Mouse (Mus musculus) duodenum, adult 2 months (tissue): ENCODE data around the gene Rab11fip5. TPM values are rescaled to one million over a fixed set of nuclear protein-coding genes. Genes with fewer than 3 reads are reported as not detected.

Experiments
- polyA plus RNA-seq: library from polyadenylated mRNA; depleted of rRNA; stranded (reverse); fragments of >200 nt; gene quantifications from 2 replicates; pipeline ENCODE4 v1.2.3, GENCODE M21; 2012; ENCODE audit warnings: low replicate concordance; rRNA removed

Rab11fip5 gene
- 2.8 and 3.5 TPM in 2 replicates for polyA plus RNA-seq

GRCm38 (mm10) chr6:85373951-85374733 is at the start of gene Rab11fip5:
TSS of gene Rab11fip5 (minus strand) at chr6:85374634.

DNA sequence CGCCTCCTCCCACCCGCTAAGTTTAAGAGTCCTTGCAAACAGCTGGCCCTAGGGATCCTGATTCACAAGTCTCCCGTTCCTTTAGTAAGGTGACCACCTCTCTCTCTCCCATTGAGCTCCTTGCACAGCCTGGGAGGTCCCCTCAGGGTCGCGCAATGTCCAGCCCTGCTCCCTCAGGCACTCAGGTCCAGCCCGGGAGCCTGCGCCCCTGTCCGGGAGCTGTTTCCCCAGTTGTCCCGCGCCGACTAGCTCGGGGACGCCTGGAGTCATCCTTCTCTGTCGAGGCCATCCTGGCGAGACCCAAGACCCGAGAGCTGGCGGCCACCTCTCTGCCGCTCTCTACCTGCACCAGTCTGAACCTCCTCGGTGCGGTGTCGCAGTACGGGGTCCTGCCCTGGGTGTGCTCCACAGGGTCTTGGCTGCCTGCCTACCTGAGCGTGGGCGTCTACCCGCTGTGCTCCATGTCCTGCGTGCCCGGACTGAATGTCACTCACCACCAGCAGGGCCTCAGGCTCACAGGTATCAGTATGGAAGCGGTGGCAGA is 49.5 kb upstream of the Rab11fip5 start, which contains the start of gene Noto:
Gene Noto, plus strand, starts transcription at position 51 of the 544 bp plus-strand sequence.

GRCm38 (mm10) chr6:85333000-85333669 is 41.3 kb downstream of the Rab11fip5 start, which contains the start of gene Sfxn5:
TSS of gene Sfxn5 (minus strand) at chr6:85333422.

Other genes starting within 250 kb of the Rab11fip5 start
- 28.5 and 53.0 TPM in 2 replicates for gene Spr, start 236.9 kb downstream of the Rab11fip5 start, polyA plus RNA-seq
- not detected in 2 replicates for gene Emx1, start 187.2 kb downstream of the Rab11fip5 start, polyA plus RNA-seq
- gene Sfxn5, start 41.2 kb downstream of the Rab11fip5 start, polyA plus RNA-seq: 0.72 and 2.3 TPM in 2 replicates
- not detected in 2 replicates for gene Noto, start 49.3 kb upstream of the Rab11fip5 start, polyA plus RNA-seq
- gene Smyd5, start 57.4 kb upstream of the Rab11fip5 start, polyA plus RNA-seq: 6.0 and 10.7 TPM in 2 replicates
- gene Cct7, start 76.9 kb upstream of the Rab11fip5 start, polyA plus RNA-seq: 43.7 and 53.9 TPM in 2 replicates
- 20.2 and 24.2 TPM in 2 replicates for gene Pradc1, start 77.3 kb upstream of the Rab11fip5 start, polyA plus RNA-seq
- gene Fbxo41, start 128.4 kb upstream of the Rab11fip5 start, polyA plus RNA-seq: 0.13 and 0.15 TPM in 2 replicates
- 0.16 TPM in 1 of 2 replicates, not detected in the other for gene Egr4, start 139.0 kb upstream of the Rab11fip5 start, polyA plus RNA-seq
- 0.09 and 0.14 TPM in 2 replicates for gene Alms1, start 212.9 kb upstream of the Rab11fip5 start, polyA plus RNA-seq